Mouse (Mus musculus) ES-E14 (cell line): Measurements from ENCODE around the gene Slc9c1.

Source experiments
- CHD2 ChIP-seq: IDR thresholded peaks from 2 replicates; pipeline ENCODE4 v1.6.1; 2014; ENCODE audit warnings: mild to moderate bottlenecking, low read depth, low read length, inconsistent platforms
- HCFC1 ChIP-seq: IDR thresholded peaks from 2 replicates; pipeline ENCODE4 v1.6.1; 2012; ENCODE audit warnings: low read length, inconsistent platforms, borderline replicate concordance; ENCODE audit not compliant: insufficient read depth
- MAFK ChIP-seq: IDR thresholded peaks from 2 replicates; pipeline ENCODE4 v1.6.1; 2014; ENCODE audit warnings: mild to moderate bottlenecking, low read depth, low read length, inconsistent platforms; ENCODE audit not compliant: insufficient read depth
- ZC3H11A ChIP-seq: IDR thresholded peaks from 2 replicates; pipeline ENCODE4 v1.6.1; 2012; ENCODE audit warnings: low read depth, mild to moderate bottlenecking, inconsistent platforms, low read length, borderline replicate concordance
- ZNF384 ChIP-seq: IDR thresholded peaks from 2 replicates; pipeline ENCODE4 v1.6.1; 2012; ENCODE audit warnings: low read depth, low read length, inconsistent platforms

DNA sequence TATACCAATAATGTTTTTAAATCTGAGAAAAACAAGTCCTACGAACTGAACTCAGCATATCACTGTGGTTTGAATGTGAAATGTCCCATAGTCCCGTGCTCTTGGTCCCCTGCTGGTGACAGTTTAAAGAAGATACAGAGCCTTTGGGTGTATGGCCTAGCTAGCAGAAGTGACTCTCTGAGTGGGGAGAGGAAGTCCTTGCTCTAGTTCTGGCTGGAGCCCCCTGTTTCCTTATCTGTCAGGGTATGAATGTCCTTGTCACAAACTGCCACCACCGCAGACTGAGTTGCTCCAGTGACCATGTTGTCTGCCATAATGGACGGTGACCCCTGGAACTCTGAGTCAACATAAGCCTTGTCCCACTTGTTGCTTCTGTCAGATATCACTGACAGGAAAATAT is 88.1 kb downstream of the Slc9c1 start:
- TF ChIP-seq ZC3H11A (no peak), HCFC1 (no peak), MAFK (no peak), CHD2 (no peak), ZNF384 (no peak)
